ENCODE assay signal across 8 mouse cellular contexts in genomic region chr13:97837443-97838000, GRCm38 (mm10).
A peak's percentile ranks its signal among the peaks of the same experiment; 100 is the strongest.
DNase-seq lines count a peak whose midpoint lies in the region; ATAC-seq and TF ChIP-seq lines count a peak whose summit lies in the region.
"Had no signal": no experiment of that assay in that cellular context is flagged by ENCODE, and none has a peak within 500 bp of the region (broad histone marks: within the 10 kb centered on the region; RNA-seq: fewer than 3 reads in every experiment).

No protein-coding gene starts in this region.

- TF ChIP-seq CTCF in liver, adult 2 months (IDR thresholded peaks at IDR 0.05; ENCODE audit: low read depth, low read length) = no peak
- no peak for TF ChIP-seq CTCF in liver, postnatal 0 days (IDR thresholded peaks at IDR 0.05; ENCODE audit: low read depth)

- no peak for ATAC-seq in heart, embryonic 15.5 days (replicated peaks; ENCODE audit: insufficient number of reproducible peaks, insufficient read depth, low FRiP score, low read depth)
- no peak for ATAC-seq in kidney, embryonic 15.5 days (replicated peaks; ENCODE audit: low FRiP score)
- ATAC-seq in stomach, embryonic 16.5 days (ENCODE audit: insufficient read depth, low FRiP score) = peak; percentile 37; the same call in 1 of the 2 replicates
- no peak for ATAC-seq in liver, postnatal 0 days

- no peaks in the 10 kb centered on the region for H3K27me3 ChIP-seq in liver, adult 2 months (ENCODE audit: control insufficient read depth, insufficient read depth, low read length)
- 0 out of 2 replicates have a peak, but pooled peaks cover 4% of the 10 kb centered on the region for H3K27me3 ChIP-seq in heart, embryonic 15.5 days
- H3K27me3 ChIP-seq in kidney, embryonic 15.5 days = peaks cover 6% of the 10 kb centered on the region; the same call in 1 of the 2 replicates
- H3K27me3 ChIP-seq in stomach, embryonic 16.5 days (ENCODE audit: control insufficient read depth, insufficient read depth, low read length) = no peaks in the 10 kb centered on the region
- no peaks in the 10 kb centered on the region for H3K27me3 ChIP-seq in liver, postnatal 0 days (ENCODE audit: insufficient read depth, low read length)
- H3K27me3 ChIP-seq: embryonic facial prominence, embryonic 12.5 days had no signal

- H3K27ac ChIP-seq in liver, adult 2 months (replicated peaks; ENCODE audit: insufficient read depth, low read depth, low read length) = no peak overlapping the region
- H3K27ac ChIP-seq in heart, embryonic 15.5 days = no peak overlapping the region
- 0 out of 2 replicates have a peak overlapping the region, but pooled peaks have one; percentile 22 for H3K27ac ChIP-seq in kidney, embryonic 15.5 days
- H3K27ac ChIP-seq in stomach, embryonic 16.5 days (ENCODE audit: low read length) = no peak overlapping the region
- no peak overlapping the region for H3K27ac ChIP-seq in liver, postnatal 0 days (ENCODE audit: low read depth)
- H3K27ac ChIP-seq: embryonic facial prominence, embryonic 12.5 days had no signal

- H3K79me2 ChIP-seq in liver, adult 2 months (ENCODE audit: control insufficient read depth, insufficient read depth, low read length) = no peaks in the 10 kb centered on the region

- H3K4me1 ChIP-seq in liver, adult 2 months (ENCODE audit: control insufficient read depth, insufficient read depth, low read length) = no peaks in the 10 kb centered on the region
- H3K4me1 ChIP-seq in heart, embryonic 15.5 days (replicated peaks) = peaks cover 10% of the 10 kb centered on the region
- peaks cover 32% of the 10 kb centered on the region for H3K4me1 ChIP-seq in kidney, embryonic 15.5 days
- peaks cover 11% of the 10 kb centered on the region for H3K4me1 ChIP-seq in stomach, embryonic 16.5 days (ENCODE audit: control insufficient read depth, insufficient read depth, low read length)
- no peaks in the 10 kb centered on the region for H3K4me1 ChIP-seq in liver, postnatal 0 days (ENCODE audit: insufficient read depth)

- WGBS in liver, adult 2 months = 34% methylated on average over 7 of the region's 7 CpGs
- 17% methylated on average over 7 of the region's 7 CpGs for WGBS in heart, embryonic 15.5 days
- WGBS in kidney, embryonic 15.5 days = 56% methylated on average over 7 of the region's 7 CpGs
- WGBS in stomach, embryonic 16.5 days = 36% methylated on average over 7 of the region's 7 CpGs
- 72% methylated on average over 7 of the region's 7 CpGs for WGBS in liver, postnatal 0 days (ENCODE audit: insufficient replicate concordance)

- no peaks in the 10 kb centered on the region for H3K36me3 ChIP-seq in liver, adult 2 months (ENCODE audit: control insufficient read depth, insufficient read depth, low read length)
- H3K36me3 ChIP-seq in heart, embryonic 15.5 days = no peaks in the 10 kb centered on the region
- no peaks in the 10 kb centered on the region for H3K36me3 ChIP-seq in kidney, embryonic 15.5 days
- no peaks in the 10 kb centered on the region for H3K36me3 ChIP-seq in stomach, embryonic 16.5 days (ENCODE audit: control insufficient read depth, insufficient read depth, low read length)
- H3K36me3 ChIP-seq in liver, postnatal 0 days (replicated peaks; ENCODE audit: insufficient read depth, low read length) = no peaks in the 10 kb centered on the region
- H3K36me3 ChIP-seq: embryonic facial prominence, embryonic 12.5 days had no signal

- TF ChIP-seq EP300 in liver, postnatal 0 days (IDR thresholded peaks at IDR 0.05; ENCODE audit: low read depth) = no peak

- H3K9me3 ChIP-seq in heart, embryonic 15.5 days (replicated peaks) = no peaks in the 10 kb centered on the region
- no peaks in the 10 kb centered on the region for H3K9me3 ChIP-seq in kidney, embryonic 15.5 days (replicated peaks)
- H3K9me3 ChIP-seq in stomach, embryonic 16.5 days (replicated peaks; ENCODE audit: control insufficient read depth, low read length) = no peaks in the 10 kb centered on the region
- no peaks in the 10 kb centered on the region for H3K9me3 ChIP-seq in liver, postnatal 0 days (ENCODE audit: low read length)
- H3K9me3 ChIP-seq: embryonic facial prominence, embryonic 12.5 days had no signal

- peak; percentile 29 for DNase-seq in liver, adult 2 months (ENCODE audit: extremely low read depth, low read depth, low spot score)
- no peak for DNase-seq in liver
- no peak for DNase-seq in liver, postnatal 0 days
- DNase-seq in thymus, adult 18-20 months = no peak

- H3K4me2 ChIP-seq in heart, embryonic 15.5 days = peak overlapping the region; percentile 34; the same call in 1 of the 2 replicates
- H3K4me2 ChIP-seq in kidney, embryonic 15.5 days = peak overlapping the region; percentile 19; the same call in 1 of the 2 replicates
- no peak overlapping the region for H3K4me2 ChIP-seq in stomach, embryonic 16.5 days (ENCODE audit: low read depth, low read length)
- no peak overlapping the region for H3K4me2 ChIP-seq in liver, postnatal 0 days (ENCODE audit: low read depth, low read length)
- H3K4me2 ChIP-seq: embryonic facial prominence, embryonic 12.5 days had no signal

- no peak for TF ChIP-seq POLR2A in liver, adult 2 months (IDR thresholded peaks at IDR 0.05; ENCODE audit: extremely low read depth, insufficient read depth, low read length)

- H3K4me3 ChIP-seq in liver, adult 2 months (ENCODE audit: insufficient read depth, low read depth, low read length) = no peak overlapping the region
- no peak overlapping the region for H3K4me3 ChIP-seq in heart, embryonic 15.5 days
- no peak overlapping the region for H3K4me3 ChIP-seq in kidney, embryonic 15.5 days (replicated peaks)
- H3K4me3 ChIP-seq in stomach, embryonic 16.5 days (replicated peaks; ENCODE audit: low read length) = no peak overlapping the region
- no peak overlapping the region for H3K4me3 ChIP-seq in liver, postnatal 0 days (ENCODE audit: low read depth, low read length)
- H3K4me3 ChIP-seq: embryonic facial prominence, embryonic 12.5 days had no signal

- no peak overlapping the region for H3K9ac ChIP-seq in liver, adult 2 months (ENCODE audit: low read depth, low read length)
- H3K9ac ChIP-seq in heart, embryonic 15.5 days = no peak overlapping the region
- H3K9ac ChIP-seq in kidney, embryonic 15.5 days = no peak overlapping the region
- H3K9ac ChIP-seq in stomach, embryonic 16.5 days (ENCODE audit: low read length) = no peak overlapping the region
- no peak overlapping the region for H3K9ac ChIP-seq in liver, postnatal 0 days (replicated peaks)
- H3K9ac ChIP-seq: embryonic facial prominence, embryonic 12.5 days had no signal

Comparison
In these comparisons a context has a peak if more than half of its experiments do, and no peak if none do; other contexts are left out.
1. H3K4me2 ChIP-seq: peak in heart, embryonic 15.5 days (single experiment) and kidney, embryonic 15.5 days (single experiment); none in stomach, embryonic 16.5 days (single experiment) and liver, postnatal 0 days (single experiment).